Mouse (Mus musculus) megakaryocyte, adult 5-6 weeks (primary cell): Measurements from ENCODE around the gene Fus. TPM values are rescaled to one million over a fixed set of nuclear protein-coding genes. Genes with fewer than 3 reads are reported as not detected.
"Not testable (repeated sequence)": the region's sequence is repeated elsewhere in the genome, so short reads cannot be mapped to it uniquely, and the experiment has no call there.

Experiments used
- ATAC-seq: 2 replicates; pipeline ENCODE4 v1.8.0; 2016; ENCODE audit warnings: mild to moderate bottlenecking, inconsistent platforms; ENCODE audit not compliant: poor library complexity, severe bottlenecking
- total RNA-seq, 2 experiments: library from RNA; stranded (forward) in 1 of 2; stranded (reverse) in 1 of 2; fragments of 153-499, 151-499 nt in 1 of 2; fragments of 221-1000, 200-1000 nt in 1 of 2; gene quantifications; 2 replicates each; pipeline versions ENCODE4 v1.2.3 to v1.2.4; 2015 to 2017

The Fus gene
- total RNA-seq, 2 experiments from 2014 or later: 31.4 to 106 TPM

DNA sequence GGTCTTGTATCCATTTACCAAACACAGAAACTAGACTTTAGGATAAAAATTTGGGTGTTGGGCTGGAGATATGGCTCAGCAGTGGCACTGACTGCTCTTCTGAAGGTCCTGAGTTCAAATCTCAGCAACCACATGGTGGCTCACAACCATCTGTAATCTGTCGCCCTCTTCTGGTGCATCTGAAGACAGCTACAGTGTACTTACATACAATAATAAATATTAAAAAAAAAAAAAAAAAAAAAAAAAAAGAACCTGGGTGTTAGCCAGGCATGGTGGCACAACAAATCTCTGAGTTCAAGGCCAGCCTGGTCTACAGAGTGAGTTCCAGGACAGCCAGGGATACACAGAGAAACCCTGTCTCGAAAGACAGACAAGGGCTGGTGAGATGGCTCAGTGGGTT lies 25.2 kb upstream of the Fus start:
- ATAC-seq: not testable (repeated sequence)

- no peak for ATAC-seq
Observed at GRCm38 (mm10) chr7:127944614-127945013, 22.6 kb upstream of the Fus start.

- ATAC-seq: no peak
Observed at GRCm38 (mm10) chr7:127946470-127947023, 20.7 kb upstream of the Fus start, which contains the start of gene Prss36. TSS of gene Prss36 (minus strand) at chr7:127946725.

DNA sequence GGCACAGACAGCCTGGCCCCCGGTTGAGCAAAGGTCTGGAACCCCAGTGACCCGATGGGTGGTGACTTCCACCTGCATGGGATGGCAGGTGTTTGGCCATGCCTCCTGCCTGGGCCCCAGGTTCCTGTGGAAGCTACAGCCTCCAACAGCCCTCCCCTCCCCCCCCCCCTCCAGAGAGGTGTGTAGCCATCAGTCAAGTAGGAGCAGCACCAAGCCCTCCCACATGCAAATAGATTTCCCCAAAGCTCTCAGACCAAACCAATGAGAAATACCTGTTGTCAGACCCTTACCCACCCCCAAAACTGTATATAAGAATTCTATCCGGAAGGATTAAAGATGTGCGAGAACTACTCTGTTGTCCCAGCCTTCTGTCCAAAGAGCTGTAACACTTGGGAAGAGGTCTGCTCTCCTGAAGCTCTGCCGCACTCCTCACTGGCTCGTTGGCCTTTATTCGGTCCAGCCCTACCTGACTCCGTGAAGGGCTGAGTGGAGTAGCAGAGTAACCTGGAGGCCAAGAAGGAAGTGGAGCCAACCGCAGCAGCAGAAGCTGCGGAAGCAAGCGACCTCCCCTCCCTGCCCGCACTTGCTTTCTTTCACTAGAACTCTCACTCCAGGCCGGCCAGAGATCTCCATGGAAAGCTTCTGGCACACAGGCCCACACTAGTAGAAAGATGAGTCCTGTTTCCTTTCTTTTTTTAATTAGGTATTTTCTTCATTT lies 14.2 kb upstream of the Fus start:
- ATAC-seq: peak; percentile 86

- no peak for ATAC-seq
Observed at GRCm38 (mm10) chr7:127959364-127959763, 7.9 kb upstream of the Fus start.

- ATAC-seq: no peak
Observed at GRCm38 (mm10) chr7:127966371-127966918, 812 bp upstream of the Fus start.

- ATAC-seq: peak; percentile 25; the same call in 1 of the 2 replicates
Observed at GRCm38 (mm10) chr7:127967922-127968828, 918 bp downstream of the Fus start.

GRCm38 (mm10) chr7:127974413-127974930 lies 7.2 kb downstream of the Fus start:
- no peak for ATAC-seq

- ATAC-seq: no peak
Observed at GRCm38 (mm10) chr7:127978856-127979255, 11.6 kb downstream of the Fus start.

DNA sequence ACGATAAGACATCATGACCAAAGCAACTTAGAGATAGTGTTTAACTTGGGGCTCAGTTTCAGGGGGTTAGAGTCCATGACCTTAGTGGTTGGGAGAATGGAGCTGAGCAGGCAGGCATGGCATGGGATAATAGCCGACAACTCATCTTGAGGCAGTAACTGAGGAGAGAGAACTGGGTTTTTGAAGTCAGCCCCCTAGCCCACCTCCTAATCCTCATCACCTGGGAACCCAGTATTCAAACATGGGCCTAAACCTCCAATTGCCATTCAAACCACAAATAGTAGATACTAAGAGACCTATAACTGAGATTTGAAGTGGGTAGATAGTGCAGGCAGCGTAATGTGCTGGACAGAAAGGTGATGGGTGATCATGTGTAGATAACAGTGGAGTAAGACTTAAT lies 13.3 kb downstream of the Fus start:
- ATAC-seq: no peak

- no peak for ATAC-seq
Observed at GRCm38 (mm10) chr7:127988904-127989303, 21.6 kb downstream of the Fus start.

DNA sequence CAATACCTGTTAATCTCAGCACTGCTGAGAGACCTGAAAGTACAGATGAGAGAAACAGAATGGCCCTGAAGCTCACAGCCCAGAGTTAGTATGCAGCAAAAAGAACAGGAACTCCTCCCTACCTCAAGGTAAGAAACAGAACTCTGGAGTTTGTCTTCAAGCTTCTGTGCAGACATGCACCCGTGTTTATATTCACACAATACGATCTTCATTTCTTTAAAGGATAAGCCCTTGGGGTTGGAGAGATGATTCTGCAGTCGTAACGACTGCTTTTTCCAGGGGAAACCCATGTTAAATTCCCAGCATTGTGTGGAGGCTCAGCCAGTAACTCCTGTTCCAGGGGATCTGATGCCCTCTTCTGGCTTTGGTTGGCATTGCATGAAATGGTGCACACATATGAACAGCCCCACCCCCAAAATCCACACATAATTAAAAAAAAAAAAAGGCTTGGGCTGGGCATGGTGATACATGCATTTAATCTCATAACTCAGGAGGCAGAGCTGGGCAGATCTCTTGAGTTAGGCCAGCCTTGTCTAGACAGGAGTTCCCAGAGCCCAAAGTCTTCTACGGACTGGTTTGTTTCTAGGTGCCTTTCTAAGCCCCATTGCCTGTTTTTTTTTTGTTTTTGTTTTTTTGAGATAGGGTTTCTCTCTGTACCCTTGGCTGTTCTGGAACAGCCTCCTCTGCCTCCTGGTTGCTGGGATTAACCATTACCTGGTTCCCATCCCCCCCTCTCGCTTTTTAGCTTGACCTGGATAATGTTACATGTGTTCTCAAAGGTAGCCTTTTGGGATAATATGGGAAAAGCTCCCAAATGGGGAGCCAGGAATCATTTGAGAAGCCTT lies 24.6 kb downstream of the Fus start:
- peak; percentile 36; the same call in 1 of the 2 replicates for ATAC-seq

GRCm38 (mm10) chr7:127992488-127993340 lies 25.5 kb downstream of the Fus start:
- ATAC-seq: no peak; the same call in 1 of the 2 replicates

GRCm38 (mm10) chr7:127993341-127993977 lies 26.2 kb downstream of the Fus start, which contains the start of gene Pycard:
TSS of gene Pycard (minus strand) at chr7:127993867.
- peak; percentile 87 for ATAC-seq

DNA sequence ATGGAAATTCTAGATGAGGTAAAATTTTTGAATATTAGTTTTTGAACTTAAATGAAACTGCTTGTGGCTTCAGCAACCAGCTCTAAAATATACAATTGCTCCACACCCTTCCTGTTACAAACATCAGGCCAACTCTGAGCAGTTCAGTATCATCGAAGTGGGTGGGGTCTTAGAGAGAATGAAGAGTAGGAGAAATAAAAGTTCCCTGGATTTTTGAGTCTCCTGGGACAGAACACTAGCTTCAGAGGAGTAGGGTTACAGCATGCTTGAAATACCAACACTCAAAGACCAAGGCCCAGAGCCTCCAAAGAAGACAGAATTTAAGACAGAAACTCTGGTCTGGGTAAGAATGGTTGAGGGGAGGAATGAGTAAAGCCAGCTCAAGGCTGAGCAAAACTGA lies 32.2 kb downstream of the Fus start:
- no peak for ATAC-seq

- no peak for ATAC-seq
Observed at GRCm38 (mm10) chr7:128000068-128000950, 33.1 kb downstream of the Fus start.

- ATAC-seq: no peak
Observed at GRCm38 (mm10) chr7:128003098-128003497, 35.8 kb downstream of the Fus start.
